Mouse (Mus musculus) layer of hippocampus, adult 9-11 months (tissue): Measurements from ENCODE around the gene Mbl1.

Experiments used
- DNase-seq: peaks from one replicate; pipeline ENCODE4 v3.0.0; 2022

Mbl1 gene

DNA sequence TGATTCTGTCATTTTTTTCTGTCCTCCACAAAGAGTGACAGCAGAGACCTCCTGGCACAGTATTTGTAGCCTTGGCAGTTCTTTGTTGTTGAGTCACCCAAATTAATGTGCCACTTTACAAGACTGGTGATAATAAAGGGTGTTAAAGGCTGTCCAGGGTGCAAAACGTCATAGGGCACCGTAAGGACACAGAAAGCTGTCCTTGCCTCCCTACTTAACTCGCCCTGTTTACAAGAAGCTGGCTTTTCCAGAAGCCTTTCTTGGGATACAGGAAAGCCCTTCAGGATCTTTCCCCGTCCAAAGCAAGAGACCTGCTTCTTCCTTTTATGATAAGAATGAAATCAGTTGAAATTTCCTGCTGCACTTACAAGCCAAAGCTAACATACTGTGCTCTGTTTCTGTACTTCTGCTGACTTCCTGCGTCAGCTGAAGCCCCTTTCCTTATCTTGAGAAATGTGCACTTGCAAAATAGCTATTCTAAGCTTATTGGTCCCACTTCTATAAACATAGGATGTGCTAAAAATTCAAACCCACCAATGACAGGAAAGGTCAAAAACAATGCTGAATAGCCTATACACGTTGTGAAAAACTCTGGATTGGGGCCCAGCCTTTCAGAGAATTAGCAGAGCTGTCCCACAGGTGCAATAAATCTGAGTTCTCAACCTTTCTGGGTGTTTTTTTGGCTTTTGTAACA lies 46.9 kb downstream of the Mbl1 start:
- no peak for DNase-seq
